Mouse (Mus musculus) lung, embryonic 16.5 days (tissue): ENCODE results near the gene Pcdh8. TPM values are rescaled to one million over a fixed set of nuclear protein-coding genes. Genes with fewer than 3 reads are reported as not detected.

Experiments used
- ATAC-seq: fragments of 200-750 bp; cut with Nextera tagmentation; 2 replicates; pipeline ENCODE4 v1.8.0; 2017; ENCODE audit warnings: low read depth, mild to moderate bottlenecking, moderate library complexity
- H3K27ac ChIP-seq: fragments of 300-500 bp; sonication (generic); 2 replicates; pipeline ENCODE4 v1.5.1; 2014; ENCODE audit warnings: mild to moderate bottlenecking, control low read depth, low read length
- H3K27me3 ChIP-seq: fragments of 300-500 bp; sonication (generic); 2 replicates; pipeline ENCODE4 v1.6.1; 2014; ENCODE audit warnings: low read depth, low read length, mixed read lengths; ENCODE audit not compliant: control insufficient read depth, insufficient read depth
- H3K36me3 ChIP-seq: fragments of 300-500 bp; sonication (generic); 2 replicates; pipeline ENCODE4 v1.6.1; 2014; ENCODE audit warnings: low read length; ENCODE audit not compliant: control insufficient read depth, insufficient read depth
- H3K4me1 ChIP-seq: fragments of 300-500 bp; sonication (generic); replicated peaks from 2 replicates; pipeline ENCODE4 v1.6.1; 2014; ENCODE audit warnings: low read length, mixed read lengths; ENCODE audit not compliant: control insufficient read depth, insufficient read depth
- H3K4me2 ChIP-seq: fragments of 300-500 bp; sonication (generic); 2 replicates; pipeline ENCODE4 v1.6.1; 2014; ENCODE audit warnings: low read depth, low read length, control low read depth
- H3K4me3 ChIP-seq: fragments of 300-500 bp; sonication (generic); 2 replicates; pipeline ENCODE4 v1.5.1; 2014; ENCODE audit warnings: mild to moderate bottlenecking, low read length, control low read depth
- H3K9ac ChIP-seq: fragments of 300-500 bp; sonication (generic); 2 replicates; pipeline ENCODE4 v1.6.1; 2014; ENCODE audit warnings: low read length, control low read depth
- H3K9me3 ChIP-seq: fragments of 300-500 bp; sonication (generic); 2 replicates; pipeline ENCODE4 v1.6.1; 2016; ENCODE audit warnings: low read length; ENCODE audit not compliant: control insufficient read depth
- WGBS: fragments of 180-500 bp; shearing (Covaris S2); extraction: QIAGEN DNeasy Blood & Tissue Kit; methylation state at CpG from one replicate; pipeline ENCODE4 v1.1.7; 2014; 5-methylcytosine and 5-hydroxymethylcytosine counted together
- polyA plus RNA-seq: library from polyadenylated mRNA; unstranded; fragments of >200 nt; fragmentation: Nextera tagmentation; extraction: Ambion mirVana; gene quantifications from 2 replicates; pipeline ENCODE4 v1.2.1, GENCODE M21; 2015

The Pcdh8 gene
- polyA plus RNA-seq, result 0.26 TPM in 1 of 2 replicates, not detected in the other

GRCm38 (mm10) chr14:79771094-79771535, at the start of gene Pcdh8:
Gene Pcdh8, minus strand, starts transcription at chr14:79771312.
- WGBS, result under 1% methylated on average over 30 of the region's 30 CpGs
- Histone ChIP-seq H3K36me3 (no peaks in the 10 kb centered on the region), H3K4me2 (peak within 1 kb of the TSS; percentile 61), H3K4me3 (peak within 1 kb of the TSS; percentile 44), H3K27me3 (peaks cover 83% of the 10 kb centered on the region), H3K27ac (no peak within 1 kb of the TSS), H3K9ac (no peak within 1 kb of the TSS), H3K9me3 (no peaks in the 10 kb centered on the region), H3K4me1 (peaks cover 20% of the 10 kb centered on the region)
- peak; percentile 97 for ATAC-seq

DNA sequence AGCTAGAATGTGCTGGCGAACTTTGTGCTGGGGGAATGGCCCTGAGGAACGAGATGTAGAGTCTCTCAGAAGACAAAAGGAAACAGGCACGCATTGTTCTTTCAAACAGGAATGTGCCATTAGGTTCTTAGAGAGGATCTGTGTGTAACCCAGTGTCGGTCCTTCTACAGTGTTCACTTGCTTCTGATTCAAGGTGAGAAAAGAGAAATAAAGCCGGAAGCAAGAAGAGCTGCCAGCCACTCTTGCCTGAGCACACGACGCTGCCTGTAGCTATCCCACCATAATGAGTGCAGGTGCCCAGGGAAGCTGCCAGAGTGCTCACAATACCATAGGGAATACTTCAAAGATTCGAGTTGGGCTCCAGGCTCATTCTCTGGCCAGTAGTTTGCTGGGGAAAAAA, 43.6 kb upstream of the Pcdh8 start:
- Histone ChIP-seq H3K9ac (no peak overlapping the region), H3K9me3 (no peaks in the 10 kb centered on the region), H3K27me3 (no peaks in the 10 kb centered on the region), H3K27ac (no peak overlapping the region), H3K4me1 (no peaks in the 10 kb centered on the region), H3K4me3 (no peak overlapping the region), H3K36me3 (no peaks in the 10 kb centered on the region), H3K4me2 (no peak overlapping the region)
- 64% methylated on average over 8 of the region's 8 CpGs for WGBS
- no peak for ATAC-seq

DNA sequence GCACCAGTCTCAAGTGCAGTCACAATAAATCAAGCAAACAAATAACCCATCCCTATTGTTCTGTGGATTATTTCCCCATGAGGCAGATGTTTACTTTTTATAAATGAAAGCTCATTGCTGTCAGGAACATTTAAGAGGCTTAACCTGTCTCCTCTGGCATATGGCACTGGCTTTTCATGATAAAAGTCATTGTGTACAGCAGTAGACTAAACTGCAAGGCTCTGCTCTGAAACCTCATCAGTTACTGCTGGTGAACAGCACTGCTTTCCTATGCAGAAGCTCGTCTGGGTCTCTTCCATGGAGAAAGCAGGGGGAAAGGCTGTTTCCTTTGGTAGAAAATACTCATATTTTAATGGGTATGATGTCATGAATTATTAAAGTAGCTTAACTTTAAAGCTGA, 43.0 kb upstream of the Pcdh8 start:
- Histone ChIP-seq H3K9me3 (no peaks in the 10 kb centered on the region), H3K4me3 (no peak overlapping the region), H3K27ac (no peak overlapping the region), H3K4me1 (no peaks in the 10 kb centered on the region), H3K9ac (no peak overlapping the region), H3K36me3 (no peaks in the 10 kb centered on the region), H3K4me2 (no peak overlapping the region), H3K27me3 (no peaks in the 10 kb centered on the region)
- no peak for ATAC-seq
- WGBS, result 14% methylated on average over 1 of the region's 1 CpGs

DNA sequence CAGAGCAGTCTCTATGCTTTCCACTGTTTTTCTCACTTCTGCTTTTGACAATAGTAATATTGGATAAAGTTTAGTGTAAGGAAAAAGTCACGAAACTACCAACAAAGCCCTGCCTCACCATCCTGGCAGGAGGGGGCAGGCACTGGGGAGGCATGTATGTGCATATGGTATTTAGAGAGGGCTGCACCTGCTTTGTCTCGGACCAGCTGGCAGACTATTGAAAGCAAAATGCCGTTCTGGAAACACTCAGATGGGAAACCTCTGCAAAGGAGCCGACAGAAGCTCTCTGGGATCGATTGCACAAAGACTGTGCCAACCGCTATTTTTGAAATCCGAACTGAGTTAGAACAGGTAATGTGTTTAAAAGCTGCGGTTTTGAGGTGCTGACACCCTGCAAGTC, 22.1 kb upstream of the Pcdh8 start:
- H3K4me2 ChIP-seq, result no peak overlapping the region
- H3K36me3 ChIP-seq, result no peaks in the 10 kb centered on the region
- H3K4me3 ChIP-seq, result no peak overlapping the region
- no peak overlapping the region for H3K27ac ChIP-seq
- ATAC-seq, result no peak
- 81% methylated on average over 8 of the region's 8 CpGs for WGBS
- H3K9ac ChIP-seq, result no peak overlapping the region
- H3K4me1 ChIP-seq, result no peaks in the 10 kb centered on the region
- H3K27me3 ChIP-seq, result no peaks in the 10 kb centered on the region
- H3K9me3 ChIP-seq, result no peaks in the 10 kb centered on the region

- Histone ChIP-seq H3K27ac (no peak overlapping the region), H3K4me3 (no peak overlapping the region), H3K27me3 (no peaks in the 10 kb centered on the region), H3K9ac (no peak overlapping the region), H3K4me2 (no peak overlapping the region), H3K36me3 (no peaks in the 10 kb centered on the region), H3K9me3 (no peaks in the 10 kb centered on the region), H3K4me1 (no peaks in the 10 kb centered on the region)
- 36% methylated on average over 4 of the region's 4 CpGs for WGBS
- ATAC-seq, result no peak
Measured at GRCm38 (mm10) chr14:79789535-79789934, 18.4 kb upstream of the Pcdh8 start.

DNA sequence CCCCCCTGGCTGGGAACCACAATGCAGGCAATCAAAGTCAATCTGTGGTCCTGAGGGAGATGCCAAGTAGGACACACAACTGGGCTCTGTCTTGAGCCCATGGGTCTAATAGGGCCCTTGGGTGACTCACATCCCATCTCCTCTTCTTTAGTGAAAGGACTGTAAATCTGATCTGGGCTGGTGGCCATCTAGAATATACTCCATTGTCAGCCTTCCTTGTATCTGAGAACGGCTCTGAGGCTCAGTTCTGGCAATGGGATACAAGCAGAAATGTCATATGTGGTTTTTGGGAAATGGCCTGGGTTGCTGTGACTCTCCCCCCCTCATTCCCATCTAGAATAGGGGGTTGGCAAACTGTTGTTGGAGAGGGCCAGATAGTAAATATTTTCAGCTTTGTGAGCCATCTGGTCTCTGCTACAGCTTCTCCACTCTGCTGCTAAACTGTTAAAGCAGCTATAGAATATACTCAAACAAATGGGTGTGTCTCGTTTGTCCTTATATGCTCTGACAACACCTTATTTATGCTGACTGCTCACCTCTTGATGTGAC, 17.6 kb upstream of the Pcdh8 start:
- ATAC-seq, result no peak
- no peak overlapping the region for H3K4me2 ChIP-seq
- H3K27ac ChIP-seq, result no peak overlapping the region
- WGBS, result 54% methylated on average over 2 of the region's 2 CpGs
- H3K9me3 ChIP-seq, result no peaks in the 10 kb centered on the region
- no peak overlapping the region for H3K4me3 ChIP-seq
- H3K36me3 ChIP-seq, result no peaks in the 10 kb centered on the region
- H3K9ac ChIP-seq, result no peak overlapping the region
- no peaks in the 10 kb centered on the region for H3K4me1 ChIP-seq
- H3K27me3 ChIP-seq, result no peaks in the 10 kb centered on the region

DNA sequence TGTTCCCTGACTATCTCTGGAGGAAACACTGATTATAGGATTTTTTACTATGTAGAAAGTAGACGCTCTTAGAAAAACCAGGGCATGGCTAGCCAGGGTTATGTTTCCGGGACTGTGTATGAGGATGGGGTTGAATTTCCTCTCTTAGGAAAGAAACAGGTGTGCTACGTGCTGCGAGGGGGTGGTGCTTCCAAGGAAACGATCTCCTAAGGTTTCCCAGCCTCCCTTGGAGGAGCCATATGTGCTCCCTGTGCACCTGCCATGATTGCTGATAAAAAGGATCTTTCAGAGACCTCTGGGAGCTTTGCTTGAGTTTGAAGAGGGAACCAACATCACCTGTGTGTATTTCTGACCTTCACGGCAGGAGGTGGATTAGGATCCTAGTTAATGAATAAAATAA, 16.8 kb upstream of the Pcdh8 start:
- no peak for ATAC-seq
- Histone ChIP-seq H3K27me3 (no peaks in the 10 kb centered on the region), H3K4me1 (no peaks in the 10 kb centered on the region), H3K4me3 (no peak overlapping the region), H3K4me2 (no peak overlapping the region), H3K36me3 (no peaks in the 10 kb centered on the region), H3K9me3 (no peaks in the 10 kb centered on the region), H3K9ac (no peak overlapping the region), H3K27ac (no peak overlapping the region)
- 75% methylated on average over 6 of the region's 6 CpGs for WGBS

- H3K4me3 ChIP-seq, result no peak overlapping the region
- H3K4me2 ChIP-seq, result no peak overlapping the region
- no peaks in the 10 kb centered on the region for H3K4me1 ChIP-seq
- no peaks in the 10 kb centered on the region for H3K9me3 ChIP-seq
- 28% methylated on average over 4 of the region's 4 CpGs for WGBS
- no peak for ATAC-seq
- H3K36me3 ChIP-seq, result no peaks in the 10 kb centered on the region
- no peak overlapping the region for H3K9ac ChIP-seq
- no peak overlapping the region for H3K27ac ChIP-seq
- H3K27me3 ChIP-seq, result no peaks in the 10 kb centered on the region
Measured at GRCm38 (mm10) chr14:79785400-79785799, 14.3 kb upstream of the Pcdh8 start.

- Histone ChIP-seq H3K27ac (no peak overlapping the region), H3K4me1 (no peaks in the 10 kb centered on the region), H3K36me3 (no peaks in the 10 kb centered on the region), H3K4me3 (no peak overlapping the region), H3K9ac (no peak overlapping the region), H3K9me3 (no peaks in the 10 kb centered on the region), H3K27me3 (no peaks in the 10 kb centered on the region; the same call in 1 of the 2 replicates), H3K4me2 (no peak overlapping the region)
- ATAC-seq, result no peak
- WGBS, result 30% methylated on average over 1 of the region's 1 CpGs
Measured at GRCm38 (mm10) chr14:79780889-79781288, 9.8 kb upstream of the Pcdh8 start.

GRCm38 (mm10) chr14:79780332-79780731, 9.2 kb upstream of the Pcdh8 start:
- H3K36me3 ChIP-seq, result no peaks in the 10 kb centered on the region
- ATAC-seq, result no peak
- H3K4me1 ChIP-seq, result no peaks in the 10 kb centered on the region
- no peaks in the 10 kb centered on the region for H3K9me3 ChIP-seq
- 18% methylated on average over 6 of the region's 6 CpGs for WGBS
- peaks cover 2% of the 10 kb centered on the region for H3K27me3 ChIP-seq
- no peak overlapping the region for H3K4me3 ChIP-seq
- no peak overlapping the region for H3K4me2 ChIP-seq
- H3K9ac ChIP-seq, result no peak overlapping the region
- H3K27ac ChIP-seq, result no peak overlapping the region
